Mouse (Mus musculus): ENCODE data around the gene Hist2h2bb.

GRCm38 (mm10) chr3:96234914-96235313 lies 34.6 kb upstream of the Hist2h2bb start:
- TF ChIP-seq CTCF (IDR thresholded peaks at IDR 0.05; ENCODE audit: borderline replicate concordance, insufficient read depth, low read depth, low read length) = no peak
- TF ChIP-seq POLR2A (IDR thresholded peaks at IDR 0.05; ENCODE audit: borderline replicate concordance, insufficient read depth, low read length) = no peak
